Comparison of ENCODE assay signal across 14 mouse cellular contexts in genomic region chr17:88159851-88160676, GRCm38 (mm10).
A peak's percentile ranks its signal among the peaks of the same experiment; 100 is the strongest.
DNase-seq lines count a peak whose midpoint lies in the region; ATAC-seq and TF ChIP-seq lines count a peak whose summit lies in the region.
"Had no signal": no experiment of that assay in that cellular context is flagged by ENCODE, and none has a peak within 500 bp of the region (broad histone marks: within the 10 kb centered on the region; RNA-seq: fewer than 3 reads in every experiment).

No protein-coding gene starts in this region.

- no peak for TF ChIP-seq CTCF in E14TG2a.4 (conservative IDR thresholded peaks at IDR 0.05; ENCODE audit: low read length)

- H3K9me3 ChIP-seq in heart, embryonic 10.5 days: no peaks in the 10 kb centered on the region
- H3K9me3 ChIP-seq in E14TG2a.4 (ENCODE audit: low read length): no peaks in the 10 kb centered on the region
- peaks cover 8% of the 10 kb centered on the region for H3K9me3 ChIP-seq in forebrain, embryonic 10.5 days
- no peaks in the 10 kb centered on the region for H3K9me3 ChIP-seq in midbrain, embryonic 11.5 days (ENCODE audit: control insufficient read depth, low read length)
- H3K9me3 ChIP-seq: liver, embryonic 15.5 days had no signal

- no peak for DNase-seq in heart, embryonic 10.5 days (ENCODE audit: low spot score)
- DNase-seq in heart, postnatal 10 days: no peak
- no peak for DNase-seq in forebrain, embryonic 10.5 days (ENCODE audit: extremely low spot score, low spot score)
- DNase-seq in midbrain, embryonic 11.5 days (ENCODE audit: low spot score, missing footprints): no peak
- DNase-seq in right cerebral cortex, postnatal 10 days (ENCODE audit: low spot score in 2 of 2): no peak
- DNase-seq in thymus, postnatal 25 days: no peak
- DNase-seq in frontal cortex, postnatal 10 days (ENCODE audit: low spot score in 2 of 2): no peak
- DNase-seq: adrenal gland, adult 2 months; gastrocnemius, postnatal 25 days; kidney, postnatal 36 days; right cerebral cortex, postnatal 25 days had no signal

- peak overlapping the region; percentile 37 for H3K4me2 ChIP-seq in midbrain, embryonic 11.5 days
- H3K4me2 ChIP-seq: liver, embryonic 15.5 days had no signal

- H3K4me3 ChIP-seq in heart, embryonic 10.5 days: peak overlapping the region; percentile 35; the same call in 1 of the 2 replicates
- H3K4me3 ChIP-seq in E14TG2a.4 (replicated peaks; ENCODE audit: low read length): peak overlapping the region; percentile 81
- peak overlapping the region; percentile 37; the same call in 1 of the 2 replicates for H3K4me3 ChIP-seq in forebrain, embryonic 10.5 days
- no peak overlapping the region for H3K4me3 ChIP-seq in midbrain, embryonic 11.5 days (ENCODE audit: low read depth, low read length)
- H3K4me3 ChIP-seq: liver, embryonic 15.5 days had no signal

- WGBS in heart, embryonic 10.5 days: 41% methylated on average over 19 of the region's 19 CpGs
- WGBS in forebrain, embryonic 10.5 days: 37% methylated on average over 19 of the region's 19 CpGs
- 37% methylated on average over 19 of the region's 19 CpGs for WGBS in midbrain, embryonic 11.5 days

- H3K27me3 ChIP-seq in heart, embryonic 10.5 days (ENCODE audit: insufficient read depth, poor library complexity, severe bottlenecking): 0 out of 2 replicates have a peak, but pooled peaks cover 4% of the 10 kb centered on the region
- 0 out of 2 replicates have a peak, but pooled peaks cover 3% of the 10 kb centered on the region for H3K27me3 ChIP-seq in E14TG2a.4 (ENCODE audit: insufficient read depth, low read length)
- H3K27me3 ChIP-seq in forebrain, embryonic 10.5 days (ENCODE audit: poor library complexity, severe bottlenecking): peaks cover 21% of the 10 kb centered on the region
- H3K27me3 ChIP-seq in midbrain, embryonic 11.5 days (ENCODE audit: control insufficient read depth, insufficient read depth, low read length): no peaks in the 10 kb centered on the region
- H3K27me3 ChIP-seq: liver, embryonic 15.5 days had no signal

- no peak overlapping the region for H3K27ac ChIP-seq in heart, embryonic 10.5 days
- H3K27ac ChIP-seq in forebrain, embryonic 10.5 days: 0 out of 2 replicates have a peak overlapping the region, but pooled peaks have one; percentile 11
- H3K27ac ChIP-seq in midbrain, embryonic 11.5 days (ENCODE audit: low read depth, low read length): no peak overlapping the region
- H3K27ac ChIP-seq: liver, embryonic 15.5 days had no signal

- ATAC-seq in midbrain, embryonic 11.5 days (ENCODE audit: low FRiP score): 0 out of 2 replicates have a peak, but pooled peaks have one; percentile 9
- ATAC-seq: CD4-positive, CD25-positive, alpha-beta regulatory T cell, adult 4 months had no signal

- no peak overlapping the region; the same call in 1 of the 2 replicates for H3K9ac ChIP-seq in midbrain, embryonic 11.5 days (ENCODE audit: low read length)
- H3K9ac ChIP-seq: liver, embryonic 15.5 days had no signal

- intact Hi-C loops in heart, postnatal 10 days (cut with DNase I): no loop called here

- peaks cover 9% of the 10 kb centered on the region; the same call in 1 of the 2 replicates for H3K4me1 ChIP-seq in heart, embryonic 10.5 days
- peaks cover 74% of the 10 kb centered on the region for H3K4me1 ChIP-seq in E14TG2a.4 (replicated peaks; ENCODE audit: low read depth, low read length)
- H3K4me1 ChIP-seq in forebrain, embryonic 10.5 days: peaks cover 28% of the 10 kb centered on the region
- H3K4me1 ChIP-seq in midbrain, embryonic 11.5 days (ENCODE audit: control insufficient read depth, insufficient read depth, low read length): peaks cover 6% of the 10 kb centered on the region
- H3K4me1 ChIP-seq: liver, embryonic 15.5 days had no signal

- no peaks in the 10 kb centered on the region for H3K36me3 ChIP-seq in heart, embryonic 10.5 days
- H3K36me3 ChIP-seq in E14TG2a.4 (ENCODE audit: insufficient read depth, low read length): peaks cover 12% of the 10 kb centered on the region; the same call in 1 of the 2 replicates
- H3K36me3 ChIP-seq in forebrain, embryonic 10.5 days (replicated peaks): no peaks in the 10 kb centered on the region
- no peaks in the 10 kb centered on the region for H3K36me3 ChIP-seq in midbrain, embryonic 11.5 days (ENCODE audit: control insufficient read depth, insufficient read depth, low read length)
- H3K36me3 ChIP-seq: liver, embryonic 15.5 days had no signal
